Mouse (Mus musculus) G1E (cell line): ENCODE data around the gene Zfp92. TPM values are rescaled to one million over a fixed set of nuclear protein-coding genes. Genes with fewer than 3 reads are reported as not detected.

ENCODE experiments used
- ATAC-seq: 2 replicates; pipeline ENCODE4 v1.8.0; 2016; ENCODE audit warnings: mild to moderate bottlenecking; ENCODE audit not compliant: insufficient number of reproducible peaks, poor library complexity, low FRiP score, severe bottlenecking; ENCODE audit errors: extremely low read depth
- DNase-seq: peaks from one replicate; pipeline ENCODE4 v3.0.0; 2012; ENCODE audit warnings: low spot score
- H3K27me3 ChIP-seq: 2 replicates; pipeline ENCODE4 v1.6.1; 2012; ENCODE audit warnings: mild to moderate bottlenecking, low read length, inconsistent platforms; ENCODE audit not compliant: insufficient read depth
- H3K36me3 ChIP-seq: replicated peaks from 2 replicates; pipeline ENCODE3; 2012; ENCODE audit warnings: mild to moderate bottlenecking, inconsistent platforms
- H3K4me1 ChIP-seq: 2 replicates; pipeline ENCODE4 v1.6.1; 2012; ENCODE audit warnings: low read depth, low read length, inconsistent platforms, mixed read lengths; ENCODE audit not compliant: insufficient read depth
- H3K4me3 ChIP-seq: 2 replicates; pipeline ENCODE4 v1.5.1; 2012; ENCODE audit warnings: low read depth, mild to moderate bottlenecking, inconsistent platforms, low read length, moderate library complexity, mixed read lengths
- H3K9me3 ChIP-seq: replicated peaks from 2 replicates; pipeline ENCODE4 v1.6.1; 2012; ENCODE audit warnings: inconsistent platforms
- CTCF ChIP-seq: IDR thresholded peaks from 2 replicates; pipeline ENCODE4 v1.5.1; 2012; ENCODE audit warnings: low read depth, low read length, inconsistent platforms, mixed read lengths
- GATA1 ChIP-seq: IDR thresholded peaks from 2 replicates; pipeline ENCODE4 v1.6.1; 2012; ENCODE audit warnings: borderline replicate concordance, low read length, inconsistent platforms, mixed read lengths
- GATA2 ChIP-seq: IDR thresholded peaks from 2 replicates; pipeline ENCODE4 v1.6.1; 2012; ENCODE audit warnings: low read depth, low read length, inconsistent platforms, borderline replicate concordance
- POLR2AphosphoS5 ChIP-seq: IDR thresholded peaks from 2 replicates; pipeline ENCODE4 v1.6.1; 2012; ENCODE audit warnings: low read depth, low read length, inconsistent platforms; ENCODE audit not compliant: insufficient replicate concordance
- TAL1 ChIP-seq: conservative IDR thresholded peaks from 2 replicates; pipeline ENCODE4 v1.6.1; 2012; ENCODE audit warnings: low read depth, low read length, inconsistent platforms, mixed read lengths
- polyA plus RNA-seq: library from polyadenylated mRNA; stranded (reverse); fragments of >175 nt; gene quantifications from 2 replicates; pipeline ENCODE4 v1.2.3, GENCODE M21; 2012
- total RNA-seq, 2 experiments: library from RNA; stranded (forward) in 1 of 2; stranded (reverse) in 1 of 2; fragments of 200-1000 nt in 1 of 2; fragments of >200 nt in 1 of 2; fragmentation: Nextera tagmentation in 1 of 2; gene quantifications; 2 replicates each; pipeline ENCODE4 v1.2.3; 2014 to 2017

Zfp92 gene
- total and polyA plus RNA-seq, 3 experiments, result not detected

DNA sequence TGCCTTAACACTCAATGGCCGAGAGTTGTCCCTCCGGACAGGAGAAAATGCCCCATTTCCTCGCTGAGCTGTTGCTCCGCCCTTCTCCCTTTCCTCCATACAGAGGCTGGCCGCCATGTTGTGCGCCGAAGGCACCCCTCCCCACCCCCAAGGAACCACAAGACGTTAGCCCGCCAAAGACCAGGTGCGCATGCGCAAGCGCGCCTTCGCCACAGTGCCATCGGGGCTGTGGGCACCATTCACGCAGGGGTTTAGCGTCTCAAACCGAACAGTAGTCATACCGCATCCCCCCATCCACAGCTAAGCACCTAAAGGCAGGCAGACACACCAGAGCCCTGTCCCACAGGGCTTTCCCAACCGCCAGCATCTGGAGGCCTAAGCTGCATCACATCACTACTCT lies 9.9 kb upstream of the Zfp92 start:
- Histone ChIP-seq H3K27me3 (peaks cover 3% of the 10 kb centered on the region; the same call in 1 of the 2 replicates), H3K4me1 (no peaks in the 10 kb centered on the region), H3K9me3 (no peaks in the 10 kb centered on the region), H3K36me3 (no peaks in the 10 kb centered on the region), H3K4me3 (no peak overlapping the region)
- ATAC-seq (no peak), DNase-seq (no peak)
- TF ChIP-seq TAL1 (no peak), GATA1 (no peak), POLR2AphosphoS5 (no peak), GATA2 (no peak), CTCF (no peak)

DNA sequence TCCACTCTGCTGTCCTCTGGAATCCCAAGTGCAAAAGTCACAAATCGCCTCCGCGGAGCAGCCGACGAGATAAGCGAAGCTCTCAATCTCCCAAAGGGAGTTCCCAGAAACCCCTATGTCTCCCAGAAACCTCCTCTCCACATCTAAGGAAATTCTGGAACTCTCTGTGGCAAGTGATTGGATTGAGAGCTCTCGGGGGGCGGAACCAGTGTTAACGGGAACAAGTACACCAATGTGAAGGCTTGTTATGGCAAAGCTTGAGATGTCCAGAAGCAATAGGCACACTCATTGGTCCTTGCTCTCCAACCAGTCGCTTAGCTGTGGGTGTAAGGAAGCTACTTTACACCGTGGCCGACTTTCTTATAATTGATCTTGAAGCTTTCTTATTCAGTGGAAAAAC lies 9.3 kb upstream of the Zfp92 start:
- no peaks in the 10 kb centered on the region for H3K4me1 ChIP-seq

GRCm38 (mm10) chrX:73412767-73413166 lies 1.9 kb downstream of the Zfp92 start:
- Histone ChIP-seq H3K27me3 (peaks cover 5% of the 10 kb centered on the region; the same call in 1 of the 2 replicates), H3K36me3 (no peaks in the 10 kb centered on the region), H3K4me1 (no peaks in the 10 kb centered on the region), H3K4me3 (no peak overlapping the region), H3K9me3 (no peaks in the 10 kb centered on the region)
- no peak for TF ChIP-seq TAL1
- no peak for TF ChIP-seq CTCF
- no peak for TF ChIP-seq GATA2
- TF ChIP-seq GATA1, result no peak
- no peak for ATAC-seq
- DNase-seq, result no peak

More for the DNA sequence above, 9.3 kb upstream of the Zfp92 start:
- no peaks in the 10 kb centered on the region for H3K9me3 ChIP-seq
- TF ChIP-seq POLR2AphosphoS5, result no peak
- no peak for TF ChIP-seq TAL1
- TF ChIP-seq CTCF, result no peak
- TF ChIP-seq GATA1, result no peak
- TF ChIP-seq GATA2, result no peak
- DNase-seq, result no peak
- ATAC-seq, result no peak
- no peak overlapping the region for H3K4me3 ChIP-seq
- no peaks in the 10 kb centered on the region for H3K36me3 ChIP-seq
- H3K27me3 ChIP-seq, result peaks cover 3% of the 10 kb centered on the region; the same call in 1 of the 2 replicates

DNA sequence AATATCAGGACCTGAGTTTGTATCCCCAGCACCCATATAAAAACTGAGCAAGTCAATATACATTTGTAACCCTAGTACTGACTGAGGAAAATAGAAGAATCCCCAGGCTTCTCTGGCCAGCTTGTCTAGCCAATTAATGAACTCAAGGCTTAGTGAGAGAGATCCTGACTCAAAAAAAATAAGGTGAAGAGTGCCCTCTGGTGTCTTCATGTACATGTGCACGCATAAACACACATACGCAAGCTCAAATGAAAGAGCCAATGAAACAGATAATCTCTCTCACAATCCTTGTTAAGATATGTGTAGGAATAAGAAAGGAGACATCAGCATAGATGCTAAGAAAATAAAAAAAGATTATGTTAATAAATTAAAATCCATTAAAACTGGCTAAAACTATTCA lies 19.1 kb downstream of the Zfp92 start:
- Histone ChIP-seq H3K9me3 (no peaks in the 10 kb centered on the region), H3K27me3 (no peaks in the 10 kb centered on the region; the same call in 1 of the 2 replicates), H3K4me1 (no peaks in the 10 kb centered on the region), H3K36me3 (no peaks in the 10 kb centered on the region), H3K4me3 (no peak overlapping the region)
- TF ChIP-seq POLR2AphosphoS5, result no peak
- TF ChIP-seq GATA1, result no peak
- no peak for TF ChIP-seq TAL1
- no peak for TF ChIP-seq CTCF
- TF ChIP-seq GATA2, result no peak
- DNase-seq (no peak), ATAC-seq (no peak)

DNA sequence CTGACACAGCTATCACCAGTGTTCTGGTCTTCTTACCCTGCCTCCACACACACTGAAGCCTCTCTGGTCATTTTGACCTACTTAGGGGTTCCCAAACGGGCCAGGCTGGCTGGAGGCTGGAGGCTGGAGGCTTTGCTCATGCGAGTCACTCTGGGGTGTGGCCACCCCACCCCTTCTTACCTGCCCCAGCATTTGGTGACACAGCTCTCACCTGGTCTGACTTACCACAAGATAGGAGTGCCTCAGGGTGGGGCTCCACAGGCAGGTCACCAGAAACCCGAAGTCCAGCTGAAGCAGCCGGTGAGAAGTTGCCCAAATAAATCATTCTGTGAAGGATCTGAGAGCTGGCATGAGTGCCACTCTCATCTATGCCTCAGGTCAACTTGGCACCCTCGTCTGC lies 22.0 kb downstream of the Zfp92 start:
- TF ChIP-seq GATA2 (no peak), CTCF (no peak), TAL1 (no peak), GATA1 (no peak), POLR2AphosphoS5 (no peak)
- Histone ChIP-seq H3K4me3 (no peak overlapping the region), H3K9me3 (no peaks in the 10 kb centered on the region), H3K36me3 (peaks cover 24% of the 10 kb centered on the region), H3K27me3 (no peaks in the 10 kb centered on the region; the same call in 1 of the 2 replicates), H3K4me1 (no peaks in the 10 kb centered on the region)
- DNase-seq, result no peak
- ATAC-seq, result no peak

DNA sequence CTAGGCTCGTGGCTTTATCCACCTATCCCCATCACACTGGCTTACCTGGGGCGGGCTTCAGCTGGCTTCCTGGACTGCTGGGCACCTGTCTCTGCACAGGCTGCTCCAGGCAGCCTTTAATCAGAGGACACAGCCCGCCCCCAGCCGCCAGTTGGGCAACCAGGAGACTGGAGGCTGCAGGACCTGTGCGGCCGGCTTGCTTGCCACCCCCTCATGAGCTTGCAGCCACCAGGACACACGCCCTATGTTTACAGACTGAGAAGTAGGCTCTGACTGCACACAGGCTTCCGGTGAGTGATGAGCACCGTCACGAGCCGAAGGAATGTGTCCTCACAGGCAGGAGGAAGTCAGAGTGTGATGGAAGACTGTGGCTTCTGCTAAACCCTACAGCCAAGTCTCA lies 24.4 kb downstream of the Zfp92 start, which contains the start of gene Trex2:
Trex2 (minus strand) TSS at position 93 of the 400 bp plus-strand sequence.
- no peak for ATAC-seq
- H3K36me3 ChIP-seq, result peaks cover 35% of the 10 kb centered on the region
- H3K9me3 ChIP-seq, result no peaks in the 10 kb centered on the region
- no peaks in the 10 kb centered on the region for H3K4me1 ChIP-seq
- no peak within 1 kb of the TSS for H3K4me3 ChIP-seq
- no peak for DNase-seq
- H3K27me3 ChIP-seq, result no peaks in the 10 kb centered on the region; the same call in 1 of the 2 replicates
- TF ChIP-seq GATA2 (no peak), CTCF (no peak)

GRCm38 (mm10) chrX:73441428-73441827 lies 30.5 kb downstream of the Zfp92 start:
- Histone ChIP-seq H3K4me1 (no peaks in the 10 kb centered on the region), H3K36me3 (peaks cover 46% of the 10 kb centered on the region), H3K27me3 (no peaks in the 10 kb centered on the region), H3K4me3 (no peak overlapping the region), H3K9me3 (no peaks in the 10 kb centered on the region)
- ATAC-seq, result no peak
- no peak for DNase-seq
- TF ChIP-seq GATA1 (no peak), POLR2AphosphoS5 (no peak), GATA2 (no peak), CTCF (no peak), TAL1 (no peak)

DNA sequence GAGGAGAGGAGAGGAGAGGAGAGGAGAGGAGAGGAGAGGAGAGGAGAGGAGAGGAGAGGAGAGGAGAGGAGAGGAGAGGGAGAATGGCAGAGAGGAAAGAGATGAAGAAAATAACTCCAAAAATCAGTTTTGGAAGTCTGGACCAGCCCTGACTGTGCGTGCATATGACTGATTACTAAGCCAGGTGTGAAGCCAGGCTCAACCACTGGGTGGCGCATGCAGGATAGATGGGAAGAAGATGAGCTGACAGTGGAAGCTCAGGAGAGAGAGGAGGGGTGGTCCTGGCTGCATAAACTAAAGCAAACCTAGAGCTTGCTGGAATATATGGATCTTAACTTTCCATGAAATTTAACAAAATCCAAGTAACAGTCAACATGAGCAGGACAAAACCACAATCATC lies 41.1 kb downstream of the Zfp92 start:
- H3K4me3 ChIP-seq, result no peak overlapping the region
- no peaks in the 10 kb centered on the region for H3K4me1 ChIP-seq
- TF ChIP-seq CTCF, result 0 out of 2 replicates have a peak, but pooled peaks have one; percentile 26
- no peak for TF ChIP-seq POLR2AphosphoS5
- no peak for TF ChIP-seq GATA2
- no peaks in the 10 kb centered on the region for H3K9me3 ChIP-seq
- H3K27me3 ChIP-seq, result no peaks in the 10 kb centered on the region
- no peak for ATAC-seq
- peaks cover 59% of the 10 kb centered on the region for H3K36me3 ChIP-seq
- DNase-seq, result no peak
